Comparison of ENCODE assay signal across 10 mouse cellular contexts in the genomic region with DNA sequence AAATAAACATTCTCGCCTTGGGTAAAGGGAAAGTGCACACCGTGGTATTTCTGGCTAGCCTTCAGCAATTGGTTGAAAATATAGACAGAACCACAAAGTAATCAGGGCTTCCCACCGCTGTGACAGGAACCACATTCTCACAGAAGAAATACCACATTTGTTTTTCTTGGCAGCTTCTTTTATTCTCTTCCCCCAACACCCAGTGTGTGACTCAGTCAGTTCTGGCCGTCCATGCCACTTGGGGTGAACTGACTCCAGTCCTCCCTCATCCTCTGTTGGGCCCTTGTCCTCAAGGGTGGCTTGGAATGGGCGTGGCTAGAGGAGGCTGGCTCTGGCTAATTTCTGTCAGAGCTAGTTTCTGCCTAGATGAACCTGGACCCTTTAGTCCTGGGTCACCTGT. TPM values are rescaled to one million over a fixed set of nuclear protein-coding genes. Genes with fewer than 3 reads are reported as not detected.
DNase-seq lines count a peak whose midpoint lies in the region; ATAC-seq and TF ChIP-seq lines count a peak whose summit lies in the region.
"Had no signal": no experiment of that assay in that cellular context is flagged by ENCODE, and none has a peak within 500 bp of the region (broad histone marks: within the 10 kb centered on the region; RNA-seq: fewer than 3 reads in every experiment).

No protein-coding gene starts in this region.

- no peak for TF ChIP-seq CTCF in lung, embryonic 14.5 days (IDR thresholded peaks at IDR 0.05; ENCODE audit: low read depth)

- H3K9me3 ChIP-seq in lung, embryonic 14.5 days (ENCODE audit: low read depth, low read length) = no peaks in the 10 kb centered on the region
- no peaks in the 10 kb centered on the region; the same call in 1 of the 2 replicates for H3K9me3 ChIP-seq in intestine, embryonic 16.5 days (ENCODE audit: control insufficient read depth, low read length)
- no peaks in the 10 kb centered on the region for H3K9me3 ChIP-seq in hindbrain, embryonic 16.5 days (ENCODE audit: control insufficient read depth, low read length)
- no peaks in the 10 kb centered on the region for H3K9me3 ChIP-seq in forebrain, embryonic 16.5 days (ENCODE audit: control insufficient read depth, low read length)
- H3K9me3 ChIP-seq: liver, embryonic 13.5 days; neural tube, embryonic 13.5 days had no signal

- no peak overlapping the region for H3K27ac ChIP-seq in lung, embryonic 14.5 days (ENCODE audit: low read depth)
- H3K27ac ChIP-seq in intestine, embryonic 16.5 days (ENCODE audit: low read length) = peak overlapping the region; percentile 52; the same call in 1 of the 2 replicates
- no peak overlapping the region for H3K27ac ChIP-seq in hindbrain, embryonic 16.5 days (ENCODE audit: low read depth, low read length)
- H3K27ac ChIP-seq in forebrain, embryonic 16.5 days (ENCODE audit: low read length) = no peak overlapping the region
- H3K27ac ChIP-seq: liver, embryonic 13.5 days; neural tube, embryonic 13.5 days had no signal

- 0 out of 2 replicates have a peak, but pooled peaks cover 4% of the 10 kb centered on the region for H3K4me1 ChIP-seq in lung, embryonic 14.5 days (ENCODE audit: insufficient read depth)
- peaks cover 13% of the 10 kb centered on the region for H3K4me1 ChIP-seq in intestine, embryonic 16.5 days (ENCODE audit: control insufficient read depth, insufficient read depth, low read length)
- H3K4me1 ChIP-seq in hindbrain, embryonic 16.5 days (ENCODE audit: control insufficient read depth, insufficient read depth, low read depth, low read length) = no peaks in the 10 kb centered on the region
- H3K4me1 ChIP-seq in forebrain, embryonic 16.5 days (replicated peaks; ENCODE audit: control insufficient read depth, insufficient read depth, low read length) = no peaks in the 10 kb centered on the region
- H3K4me1 ChIP-seq: liver, embryonic 13.5 days; neural tube, embryonic 13.5 days had no signal

- H3K36me3 ChIP-seq in lung, embryonic 14.5 days (ENCODE audit: insufficient read depth) = no peaks in the 10 kb centered on the region
- H3K36me3 ChIP-seq in intestine, embryonic 16.5 days (ENCODE audit: control insufficient read depth, insufficient read depth, low read length) = no peaks in the 10 kb centered on the region
- H3K36me3 ChIP-seq in hindbrain, embryonic 16.5 days (ENCODE audit: control insufficient read depth, insufficient read depth, low read length) = no peaks in the 10 kb centered on the region
- no peaks in the 10 kb centered on the region for H3K36me3 ChIP-seq in forebrain, embryonic 16.5 days (ENCODE audit: control insufficient read depth, insufficient read depth)
- H3K36me3 ChIP-seq: liver, embryonic 13.5 days; neural tube, embryonic 13.5 days had no signal

- no peak overlapping the region for H3K4me2 ChIP-seq in lung, embryonic 14.5 days
- no peak overlapping the region for H3K4me2 ChIP-seq in intestine, embryonic 16.5 days (ENCODE audit: low read depth, low read length)
- no peak overlapping the region for H3K4me2 ChIP-seq in hindbrain, embryonic 16.5 days (ENCODE audit: low read length)
- no peak overlapping the region for H3K4me2 ChIP-seq in forebrain, embryonic 16.5 days (ENCODE audit: low read length)
- H3K4me2 ChIP-seq: liver, embryonic 13.5 days; neural tube, embryonic 13.5 days had no signal

- H3K27me3 ChIP-seq in lung, embryonic 14.5 days (ENCODE audit: insufficient read depth, low read length) = no peaks in the 10 kb centered on the region
- no peaks in the 10 kb centered on the region for H3K27me3 ChIP-seq in intestine, embryonic 16.5 days (replicated peaks; ENCODE audit: control insufficient read depth, insufficient read depth, low read length)
- no peaks in the 10 kb centered on the region for H3K27me3 ChIP-seq in hindbrain, embryonic 16.5 days (replicated peaks; ENCODE audit: control insufficient read depth, insufficient read depth, low read length)
- no peaks in the 10 kb centered on the region for H3K27me3 ChIP-seq in forebrain, embryonic 16.5 days (replicated peaks; ENCODE audit: control insufficient read depth, insufficient read depth, low read length)
- H3K27me3 ChIP-seq: liver, embryonic 13.5 days; neural tube, embryonic 13.5 days had no signal

- ATAC-seq in lung, embryonic 14.5 days (ENCODE audit: insufficient read depth) = 0 out of 2 replicates have a peak, but pooled peaks have one; percentile 8
- ATAC-seq in intestine, embryonic 16.5 days = peak; percentile 39; the same call in 1 of the 2 replicates
- ATAC-seq in CD4-positive, CD25-positive, alpha-beta regulatory T cell, adult 4 months = no peak
- ATAC-seq in hindbrain, embryonic 16.5 days = no peak
- ATAC-seq in forebrain, embryonic 16.5 days = no peak

- no peak overlapping the region for H3K4me3 ChIP-seq in lung, embryonic 14.5 days (ENCODE audit: low read depth, low read length)
- H3K4me3 ChIP-seq in intestine, embryonic 16.5 days (ENCODE audit: low read length) = no peak overlapping the region
- H3K4me3 ChIP-seq in hindbrain, embryonic 16.5 days (ENCODE audit: low read length) = no peak overlapping the region
- H3K4me3 ChIP-seq in forebrain, embryonic 16.5 days (replicated peaks; ENCODE audit: low read length) = no peak overlapping the region
- H3K4me3 ChIP-seq: liver, embryonic 13.5 days; neural tube, embryonic 13.5 days had no signal

- 46% methylated on average over 5 of the region's 5 CpGs for WGBS in lung, embryonic 14.5 days
- WGBS in intestine, embryonic 16.5 days = 45% methylated on average over 5 of the region's 5 CpGs
- 39% methylated on average over 5 of the region's 5 CpGs for WGBS in hindbrain, embryonic 16.5 days
- 56% methylated on average over 5 of the region's 5 CpGs for whole genome bisulfite sequencing in forebrain, embryonic 16.5 days

- DNase-seq in lung, embryonic 14.5 days = peak; percentile 26
- no peak for DNase-seq in lung, postnatal 4 days
- peak; percentile 81 for DNase-seq in fibroblast of lung, adult 2 months (ENCODE audit: low read depth)
- no peak for DNase-seq in cerebellum, postnatal 4 days (ENCODE audit: low spot score in 2 of 2)
- DNase-seq: liver, embryonic 13.5 days had no signal

- no peak overlapping the region for H3K9ac ChIP-seq in lung, embryonic 14.5 days
- no peak overlapping the region for H3K9ac ChIP-seq in intestine, embryonic 16.5 days (ENCODE audit: low read depth, low read length)
- H3K9ac ChIP-seq in hindbrain, embryonic 16.5 days (ENCODE audit: low read depth, low read length) = no peak overlapping the region
- no peak overlapping the region for H3K9ac ChIP-seq in forebrain, embryonic 16.5 days (replicated peaks; ENCODE audit: low read depth, low read length)
- H3K9ac ChIP-seq: liver, embryonic 13.5 days; neural tube, embryonic 13.5 days had no signal

RNA-seq across cellular contexts. Expression of a gene that starts 14.6 kb away (rescaled TPM):
- polyA plus RNA-seq in lung, embryonic 14.5 days (2014; fragmentation: Nextera tagmentation; extraction: Ambion mirVana) = 13.0 and 13.9 TPM in 2 replicates
- 25.4 and 27.4 TPM in 2 replicates for polyA plus RNA-seq in intestine, embryonic 16.5 days (2015; fragmentation: Nextera tagmentation; extraction: Ambion mirVana)
- 10 to 100 TPM; 17.5 to 26.8 TPM for polyA plus RNA-seq in CD4-positive, CD25-positive, alpha-beta regulatory T cell, adult 4 months (2017; shearing (Covaris generic))
- 41.4 and 43.0 TPM in 2 replicates for polyA plus RNA-seq in hindbrain, embryonic 16.5 days (2015; fragmentation: Nextera tagmentation; extraction: Ambion mirVana)
- 34.4 and 36.1 TPM in 2 replicates for polyA plus RNA-seq in forebrain, embryonic 16.5 days (2015; fragmentation: Nextera tagmentation; extraction: Ambion mirVana)

RNA-seq across cellular contexts. Expression of a gene that starts 30.0 kb away (rescaled TPM):
- 2.4 and 2.5 TPM in 2 replicates for polyA plus RNA-seq in lung, embryonic 14.5 days (2014; fragmentation: Nextera tagmentation; extraction: Ambion mirVana)
- polyA plus RNA-seq in intestine, embryonic 16.5 days (2015; fragmentation: Nextera tagmentation; extraction: Ambion mirVana) = 1.4 and 2.5 TPM in 2 replicates
- polyA plus RNA-seq in CD4-positive, CD25-positive, alpha-beta regulatory T cell, adult 4 months (2017; shearing (Covaris generic)) = not detected
- 3.2 and 3.5 TPM in 2 replicates for polyA plus RNA-seq in hindbrain, embryonic 16.5 days (2015; fragmentation: Nextera tagmentation; extraction: Ambion mirVana)
- 1.6 and 2.8 TPM in 2 replicates for polyA plus RNA-seq in forebrain, embryonic 16.5 days (2015; fragmentation: Nextera tagmentation; extraction: Ambion mirVana)

RNA-seq across cellular contexts. Expression of a gene that starts 34.1 kb away (rescaled TPM):
- polyA plus RNA-seq in lung, embryonic 14.5 days (2014; fragmentation: Nextera tagmentation; extraction: Ambion mirVana) = 484 and 540 TPM in 2 replicates
- polyA plus RNA-seq in intestine, embryonic 16.5 days (2015; fragmentation: Nextera tagmentation; extraction: Ambion mirVana) = 264 and 268 TPM in 2 replicates
- 1,000 to 10,000 TPM; 2,534 to 6,238 TPM for polyA plus RNA-seq in CD4-positive, CD25-positive, alpha-beta regulatory T cell, adult 4 months (2017; shearing (Covaris generic))
- 113 and 196 TPM in 2 replicates for polyA plus RNA-seq in hindbrain, embryonic 16.5 days (2015; fragmentation: Nextera tagmentation; extraction: Ambion mirVana)
- polyA plus RNA-seq in forebrain, embryonic 16.5 days (2015; fragmentation: Nextera tagmentation; extraction: Ambion mirVana) = 169 and 228 TPM in 2 replicates

Comparison
In these comparisons a context has a peak if more than half of its experiments do, and no peak if none do; other contexts are left out.
1. DNase-seq: peak in lung, embryonic 14.5 days (single experiment) and fibroblast of lung, adult 2 months (single experiment); none in lung, postnatal 4 days (0 of 2) and cerebellum, postnatal 4 days (0 of 2).
2. ATAC-seq: peak in lung, embryonic 14.5 days (single experiment) and intestine, embryonic 16.5 days (single experiment); none in CD4-positive, CD25-positive, alpha-beta regulatory T cell, adult 4 months (single experiment), hindbrain, embryonic 16.5 days (single experiment) and forebrain, embryonic 16.5 days (single experiment).